Comparison of ENCODE assay signal across 8 mouse cellular contexts in the genomic region with DNA sequence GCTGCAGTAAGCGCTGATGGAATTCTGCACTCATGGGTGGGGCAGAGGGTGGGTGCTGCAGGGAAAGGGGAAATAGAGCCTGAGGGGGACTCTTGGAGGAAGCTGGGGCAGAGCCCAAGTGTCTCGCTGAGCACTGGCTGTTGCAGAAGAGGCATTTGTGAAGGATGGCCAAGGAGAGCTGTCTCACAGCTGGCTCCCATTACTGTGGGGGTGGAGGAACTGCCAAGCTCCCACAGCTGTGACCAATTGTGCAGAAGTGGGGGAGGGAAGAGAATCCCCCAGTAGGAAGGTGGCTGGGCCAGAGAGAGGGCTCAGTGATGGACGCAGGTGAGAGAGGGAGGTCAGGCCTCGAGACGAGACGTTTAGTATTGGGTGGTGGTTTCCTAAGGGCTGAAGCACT. TPM values are rescaled to one million over a fixed set of nuclear protein-coding genes. Genes with fewer than 3 reads are reported as not detected.
A peak's percentile ranks its signal among the peaks of the same experiment; 100 is the strongest.
DNase-seq lines count a peak whose midpoint lies in the region; ATAC-seq lines count a peak whose summit lies in the region.

No protein-coding gene starts in this region.

- intact Hi-C loops in left cerebral cortex, postnatal 36 days (cut with DNase I) = no loop called here

- H3K4me3 ChIP-seq in midbrain, embryonic 14.5 days (replicated peaks; ENCODE audit: low read depth, low read length) = no peak overlapping the region
- no peak overlapping the region for H3K4me3 ChIP-seq in midbrain, embryonic 11.5 days (ENCODE audit: low read depth, low read length)
- no peak overlapping the region; the same call in 1 of the 2 replicates for H3K4me3 ChIP-seq in embryonic facial prominence, embryonic 13.5 days
- H3K4me3 ChIP-seq in intestine, embryonic 15.5 days (replicated peaks) = no peak overlapping the region

- ATAC-seq in midbrain, embryonic 14.5 days (ENCODE audit: low FRiP score, low TSS enrichment) = no peak
- ATAC-seq in midbrain, embryonic 11.5 days (ENCODE audit: low FRiP score) = no peak
- peak; percentile 81 for ATAC-seq in embryonic facial prominence, embryonic 13.5 days (ENCODE audit: insufficient number of reproducible peaks, insufficient read depth, low FRiP score, low TSS enrichment, low read depth)
- peak; percentile 50; the same call in 1 of the 2 replicates for ATAC-seq in intestine, embryonic 15.5 days
- ATAC-seq in erythroblast, adult 5-6 weeks (replicated peaks; ENCODE audit: low FRiP score, poor library complexity, severe bottlenecking) = no peak
- no peak for ATAC-seq in megakaryocyte-erythroid progenitor cell, adult 5-6 weeks (replicated peaks; ENCODE audit: low FRiP score, low TSS enrichment, poor library complexity, severe bottlenecking)

- no peak for DNase-seq in midbrain, embryonic 14.5 days
- DNase-seq in midbrain, embryonic 11.5 days (ENCODE audit: low spot score, missing footprints) = no peak
- peak; percentile 63 for DNase-seq in skeletal muscle tissue, adult 2 months (ENCODE audit: low read depth, low spot score)
- DNase-seq in left cerebral cortex, postnatal 36 days (ENCODE audit: low spot score in 2 of 2) = no peak

- H3K4me1 ChIP-seq in midbrain, embryonic 14.5 days (ENCODE audit: control insufficient read depth, insufficient read depth, low read length) = 0 out of 2 replicates have a peak, but pooled peaks cover 3% of the 10 kb centered on the region
- H3K4me1 ChIP-seq in midbrain, embryonic 11.5 days (ENCODE audit: control insufficient read depth, insufficient read depth, low read length) = no peaks in the 10 kb centered on the region
- H3K4me1 ChIP-seq in embryonic facial prominence, embryonic 13.5 days = peaks cover 46% of the 10 kb centered on the region
- H3K4me1 ChIP-seq in intestine, embryonic 15.5 days (replicated peaks) = peaks cover 11% of the 10 kb centered on the region

- no peaks in the 10 kb centered on the region for H3K27me3 ChIP-seq in midbrain, embryonic 14.5 days (ENCODE audit: control insufficient read depth, insufficient read depth, low read length)
- no peaks in the 10 kb centered on the region for H3K27me3 ChIP-seq in midbrain, embryonic 11.5 days (ENCODE audit: control insufficient read depth, insufficient read depth, low read length)
- no peaks in the 10 kb centered on the region for H3K27me3 ChIP-seq in embryonic facial prominence, embryonic 13.5 days
- H3K27me3 ChIP-seq in intestine, embryonic 15.5 days (replicated peaks) = no peaks in the 10 kb centered on the region

- no peak overlapping the region for H3K9ac ChIP-seq in midbrain, embryonic 14.5 days (replicated peaks; ENCODE audit: low read length)
- no peak overlapping the region for H3K9ac ChIP-seq in midbrain, embryonic 11.5 days (ENCODE audit: low read length)
- H3K9ac ChIP-seq in embryonic facial prominence, embryonic 13.5 days = no peak overlapping the region
- no peak overlapping the region for H3K9ac ChIP-seq in intestine, embryonic 15.5 days

- H3K4me2 ChIP-seq in midbrain, embryonic 14.5 days (ENCODE audit: low read length) = no peak overlapping the region
- H3K4me2 ChIP-seq in midbrain, embryonic 11.5 days = no peak overlapping the region
- peak overlapping the region; percentile 46 for H3K4me2 ChIP-seq in embryonic facial prominence, embryonic 13.5 days
- peak overlapping the region; percentile 14; the same call in 1 of the 2 replicates for H3K4me2 ChIP-seq in intestine, embryonic 15.5 days (replicated peaks)

- WGBS in midbrain, embryonic 14.5 days = 83% methylated on average over 6 of the region's 6 CpGs
- WGBS in midbrain, embryonic 11.5 days = 76% methylated on average over 6 of the region's 6 CpGs
- 29% methylated on average over 6 of the region's 6 CpGs for WGBS in embryonic facial prominence, embryonic 13.5 days
- whole genome bisulfite sequencing in intestine, embryonic 15.5 days = 42% methylated on average over 6 of the region's 6 CpGs

- H3K9me3 ChIP-seq in midbrain, embryonic 14.5 days (ENCODE audit: control insufficient read depth, low read length) = no peaks in the 10 kb centered on the region
- no peaks in the 10 kb centered on the region for H3K9me3 ChIP-seq in midbrain, embryonic 11.5 days (ENCODE audit: control insufficient read depth, low read length)
- H3K9me3 ChIP-seq in embryonic facial prominence, embryonic 13.5 days = no peaks in the 10 kb centered on the region
- H3K9me3 ChIP-seq in intestine, embryonic 15.5 days = no peaks in the 10 kb centered on the region

- peak overlapping the region; percentile 10; the same call in 1 of the 2 replicates for H3K27ac ChIP-seq in midbrain, embryonic 14.5 days (replicated peaks; ENCODE audit: low read depth, low read length)
- H3K27ac ChIP-seq in midbrain, embryonic 11.5 days (ENCODE audit: low read depth, low read length) = no peak overlapping the region
- H3K27ac ChIP-seq in embryonic facial prominence, embryonic 13.5 days = peak overlapping the region; percentile 85
- H3K27ac ChIP-seq in intestine, embryonic 15.5 days = no peak overlapping the region

- peaks cover 63% of the 10 kb centered on the region for H3K36me3 ChIP-seq in midbrain, embryonic 14.5 days (ENCODE audit: control insufficient read depth, insufficient read depth, low read length)
- peaks cover 23% of the 10 kb centered on the region for H3K36me3 ChIP-seq in midbrain, embryonic 11.5 days (ENCODE audit: control insufficient read depth, insufficient read depth, low read length)
- H3K36me3 ChIP-seq in embryonic facial prominence, embryonic 13.5 days = peaks cover 50% of the 10 kb centered on the region
- H3K36me3 ChIP-seq in intestine, embryonic 15.5 days = no peaks in the 10 kb centered on the region

RNA-seq across cellular contexts. Expression of a gene that starts 54.2 kb away (rescaled TPM):
- polyA plus RNA-seq in midbrain, embryonic 14.5 days (2014; fragmentation: Nextera tagmentation; extraction: Ambion mirVana) = 244 and 294 TPM in 2 replicates
- polyA plus RNA-seq in midbrain, embryonic 11.5 days (2014; fragmentation: Nextera tagmentation; extraction: Ambion mirVana) = 128 and 131 TPM in 2 replicates
- polyA plus RNA-seq in embryonic facial prominence, embryonic 13.5 days (2015; fragmentation: Nextera tagmentation; extraction: Ambion mirVana) = 51.6 and 61.0 TPM in 2 replicates
- 59.3 and 64.8 TPM in 2 replicates for polyA plus RNA-seq in intestine, embryonic 15.5 days (2015; fragmentation: Nextera tagmentation; extraction: Ambion mirVana)
- 100 to 1,000 TPM; 131 to 151 TPM for total RNA-seq in left cerebral cortex, postnatal 36 days (2021)
- 1,353 and 1,373 TPM in 2 replicates for total RNA-seq in erythroblast, adult 5-6 weeks (2015; ENCODE audit: low replicate concordance)
- 1,538 and 2,743 TPM in 2 replicates for total RNA-seq in erythroblast, adult 5-6 weeks (2017; ENCODE audit: low replicate concordance)
- 91.2 and 104 TPM in 2 replicates for total RNA-seq in megakaryocyte-erythroid progenitor cell, adult 5-6 weeks (2014; fragmentation: Nextera tagmentation)
- total RNA-seq in megakaryocyte-erythroid progenitor cell, adult 5-6 weeks (2017) = 63.3 and 64.2 TPM in 2 replicates

Comparison
In these comparisons a context has a peak if more than half of its experiments do, and no peak if none do; other contexts are left out.
1. H3K27ac ChIP-seq: peak in midbrain, embryonic 14.5 days (single experiment) and embryonic facial prominence, embryonic 13.5 days (single experiment); none in midbrain, embryonic 11.5 days (single experiment) and intestine, embryonic 15.5 days (single experiment).
2. ATAC-seq: peak in embryonic facial prominence, embryonic 13.5 days (single experiment) and intestine, embryonic 15.5 days (single experiment); none in midbrain, embryonic 14.5 days (single experiment), midbrain, embryonic 11.5 days (single experiment), erythroblast, adult 5-6 weeks (single experiment) and megakaryocyte-erythroid progenitor cell, adult 5-6 weeks (single experiment).
3. H3K4me2 ChIP-seq: peak in embryonic facial prominence, embryonic 13.5 days (single experiment) and intestine, embryonic 15.5 days (single experiment); none in midbrain, embryonic 14.5 days (single experiment) and midbrain, embryonic 11.5 days (single experiment).